Mouse (Mus musculus): ENCODE results near the gene Mrpl33.
"Not testable (repeated sequence)": the region's sequence is repeated elsewhere in the genome, so short reads cannot be mapped to it uniquely, and the experiment has no call there.

- not testable (repeated sequence) for TF ChIP-seq CTCF (IDR thresholded peaks at IDR 0.05; ENCODE audit: borderline replicate concordance, control insufficient read depth, extremely low read depth, insufficient read depth, low read length, poor library complexity); POLR2A (IDR thresholded peaks at IDR 0.05; ENCODE audit: control insufficient read depth, extremely low read depth, insufficient read depth, low read length, poor library complexity)
These were observed 34.4 kb downstream of the Mrpl33 start for GRCm38 (mm10) chr5:31631169-31631568.
